Mouse (Mus musculus) myocyte (in vitro differentiated cells): ENCODE data around the gene Prkcb. TPM values are rescaled to one million over a fixed set of nuclear protein-coding genes. Genes with fewer than 3 reads are reported as not detected.

ENCODE experiments used
- H3K27me3 ChIP-seq: one replicate; pipeline ENCODE4 v1.6.1; 2011; ENCODE audit not compliant: control insufficient read depth, insufficient read depth, insufficient read length
- H3K36me3 ChIP-seq: one replicate; pipeline ENCODE4 v1.6.1; 2011; ENCODE audit not compliant: control insufficient read depth, insufficient read depth
- H3K4me2 ChIP-seq: one replicate; pipeline ENCODE4 v1.6.1; 2011; ENCODE audit warnings: low read depth, control low read depth
- H3K4me3 ChIP-seq: one replicate; pipeline ENCODE4 v1.5.1; 2011; ENCODE audit warnings: mild to moderate bottlenecking, control low read depth, moderate library complexity
- H3K79me2 ChIP-seq: one replicate; pipeline ENCODE4 v1.6.1; 2011; ENCODE audit not compliant: control insufficient read depth, insufficient read depth
- H3ac ChIP-seq: one replicate; pipeline ENCODE4 v1.6.1; 2011; ENCODE audit not compliant: control insufficient read depth, insufficient read length
- CEBPB ChIP-seq: IDR thresholded peaks from 2 replicates; pipeline ENCODE4 v1.6.1; 2011; ENCODE audit warnings: mild to moderate bottlenecking, moderate library complexity; ENCODE audit not compliant: poor library complexity, insufficient read depth, severe bottlenecking
- E2F4 ChIP-seq: IDR thresholded peaks from one replicate; pipeline ENCODE4 v1.6.1; 2011; ENCODE audit warnings: mild to moderate bottlenecking, control low read depth, moderate library complexity; ENCODE audit not compliant: insufficient read depth
- MAX ChIP-seq: IDR thresholded peaks from one replicate; pipeline ENCODE4 v1.6.1; 2011; ENCODE audit warnings: low read depth, mild to moderate bottlenecking, control low read depth
- MYOD1 ChIP-seq, 3 experiments: IDR thresholded peaks; one replicate each; pipeline ENCODE4 v1.6.1; 2011; ENCODE audit warnings: control low read depth in 2 of 3, low read depth in 2 of 3, mild to moderate bottlenecking in 2 of 3, moderate library complexity in 1 of 3; ENCODE audit not compliant: insufficient read length in 2 of 3, control insufficient read depth in 1 of 3
- MYOG ChIP-seq, 3 experiments: IDR thresholded peaks; one replicate each; pipeline ENCODE4 v1.6.1; 2011; ENCODE audit warnings: control low read depth in 2 of 3, low read depth in 2 of 3, mild to moderate bottlenecking in 2 of 3; ENCODE audit not compliant: insufficient read length in 2 of 3, control insufficient read depth in 1 of 3, insufficient read depth in 1 of 3
- POLR2A ChIP-seq: IDR thresholded peaks from one replicate; pipeline ENCODE4 v1.6.1; 2011; ENCODE audit warnings: low read depth, mild to moderate bottlenecking, control low read depth, moderate library complexity; ENCODE audit not compliant: insufficient read length
- POLR2AphosphoS2 ChIP-seq: IDR thresholded peaks from one replicate; pipeline ENCODE4 v1.6.1; 2011; ENCODE audit warnings: low read depth, control low read depth; ENCODE audit not compliant: insufficient read length
- REST ChIP-seq: IDR thresholded peaks from one replicate; pipeline ENCODE4 v1.6.1; 2011; ENCODE audit warnings: mild to moderate bottlenecking, control low read depth, moderate library complexity; ENCODE audit not compliant: insufficient read depth, insufficient read length
- SRF ChIP-seq: IDR thresholded peaks from one replicate; pipeline ENCODE4 v1.6.1; 2011; ENCODE audit warnings: low read depth; ENCODE audit not compliant: control insufficient read depth, insufficient read length
- TCF12 ChIP-seq: IDR thresholded peaks from one replicate; pipeline ENCODE4 v1.6.1; 2011; ENCODE audit warnings: mild to moderate bottlenecking, control low read depth; ENCODE audit not compliant: poor library complexity, insufficient read depth, severe bottlenecking
- TCF3 ChIP-seq: IDR thresholded peaks from one replicate; pipeline ENCODE4 v1.6.1; 2011; ENCODE audit warnings: low read depth, control low read depth; ENCODE audit not compliant: insufficient read length
- USF1 ChIP-seq: IDR thresholded peaks from one replicate; pipeline ENCODE4 v1.6.1; 2011; ENCODE audit warnings: low read depth, mild to moderate bottlenecking, control low read depth, moderate library complexity
- polyA plus RNA-seq: library from polyadenylated mRNA; unstranded; fragments of >200 nt; fragmentation: generic; extraction: Trizol; gene quantifications from one replicate; pipeline ENCODE4 v1.2.1, GENCODE M21; 2012; ENCODE audit warnings: missing spikeins

Gene Prkcb
- polyA plus RNA-seq, 1 experiment = 2.2 TPM

GRCm38 (mm10) chr7:122435561-122435960 lies 147.0 kb downstream of the Prkcb start:
- Histone ChIP-seq H3ac (no peak overlapping the region), H3K36me3 (no peaks in the 10 kb centered on the region), H3K4me3 (no peak overlapping the region), H3K27me3 (no peaks in the 10 kb centered on the region), H3K4me2 (no peak overlapping the region), H3K79me2 (no peaks in the 10 kb centered on the region)
- TF ChIP-seq TCF12 (no peak), MYOG (IDR thresholded peaks at IDR 0.05; ENCODE audit: control insufficient read depth in 1 of 3, insufficient read depth in 1 of 3, insufficient read length in 2 of 3, low read depth in 2 of 3) (no peak), POLR2AphosphoS2 (no peak)

GRCm38 (mm10) chr7:122437390-122437789 lies 148.8 kb downstream of the Prkcb start:
- TF ChIP-seq POLR2A (no peak), TCF12 (no peak), SRF (no peak)
- H3K4me3 ChIP-seq = no peak overlapping the region
- H3K4me2 ChIP-seq = no peak overlapping the region
- no peaks in the 10 kb centered on the region for H3K27me3 ChIP-seq
- H3ac ChIP-seq = no peak overlapping the region
- H3K36me3 ChIP-seq = no peaks in the 10 kb centered on the region
- H3K79me2 ChIP-seq = no peaks in the 10 kb centered on the region

GRCm38 (mm10) chr7:122445056-122445455 lies 156.5 kb downstream of the Prkcb start:
- no peaks in the 10 kb centered on the region for H3K79me2 ChIP-seq
- TF ChIP-seq MYOG (IDR thresholded peaks at IDR 0.05; ENCODE audit: control insufficient read depth in 1 of 3, insufficient read depth in 1 of 3, insufficient read length in 2 of 3, low read depth in 2 of 3) (no peak), POLR2A (no peak), MYOD1 (IDR thresholded peaks at IDR 0.05; ENCODE audit: control insufficient read depth in 1 of 3, insufficient read length in 2 of 3, low read depth in 2 of 3) (no peak), TCF3 (no peak), REST (no peak), E2F4 (no peak), TCF12 (no peak)
- no peaks in the 10 kb centered on the region for H3K27me3 ChIP-seq
- no peak overlapping the region for H3ac ChIP-seq
- no peak overlapping the region for H3K4me2 ChIP-seq
- H3K36me3 ChIP-seq = no peaks in the 10 kb centered on the region
- H3K4me3 ChIP-seq = no peak overlapping the region

- Histone ChIP-seq H3K79me2 (no peaks in the 10 kb centered on the region), H3K36me3 (no peaks in the 10 kb centered on the region), H3K27me3 (no peaks in the 10 kb centered on the region), H3K4me3 (no peak overlapping the region), H3ac (no peak overlapping the region), H3K4me2 (no peak overlapping the region)
- TF ChIP-seq E2F4 = no peak
- TF ChIP-seq CEBPB = no peak
- TF ChIP-seq TCF12 = no peak
- TF ChIP-seq POLR2A = no peak
- no peak for TF ChIP-seq MYOG (IDR thresholded peaks at IDR 0.05; ENCODE audit: control insufficient read depth in 1 of 3, insufficient read depth in 1 of 3, insufficient read length in 2 of 3, low read depth in 2 of 3)
- no peak for TF ChIP-seq MAX
- no peak for TF ChIP-seq USF1
- no peak for TF ChIP-seq POLR2AphosphoS2
- TF ChIP-seq TCF3 = no peak
- TF ChIP-seq REST = no peak
- TF ChIP-seq MYOD1 (IDR thresholded peaks at IDR 0.05; ENCODE audit: control insufficient read depth in 1 of 3, insufficient read length in 2 of 3, low read depth in 2 of 3) = no peak
- TF ChIP-seq SRF = no peak
Measured at GRCm38 (mm10) chr7:122452671-122453070, 164.1 kb downstream of the Prkcb start.

- Histone ChIP-seq H3K79me2 (no peaks in the 10 kb centered on the region), H3K4me2 (no peak overlapping the region)
- TF ChIP-seq MAX (no peak), SRF (no peak), E2F4 (no peak), MYOD1 (IDR thresholded peaks at IDR 0.05; ENCODE audit: control insufficient read depth in 1 of 3, insufficient read length in 2 of 3, low read depth in 2 of 3) (no peak), POLR2AphosphoS2 (no peak), TCF3 (no peak), POLR2A (no peak), TCF12 (no peak), USF1 (no peak), REST (no peak), CEBPB (no peak), MYOG (IDR thresholded peaks at IDR 0.05; ENCODE audit: control insufficient read depth in 1 of 3, insufficient read depth in 1 of 3, insufficient read length in 2 of 3, low read depth in 2 of 3) (no peak)
Measured at GRCm38 (mm10) chr7:122459203-122459965, 170.8 kb downstream of the Prkcb start.

More at GRCm38 (mm10) chr7:122459203-122459965, 170.8 kb downstream of the Prkcb start:
- Histone ChIP-seq H3K4me3 (no peak overlapping the region), H3ac (no peak overlapping the region), H3K27me3 (no peaks in the 10 kb centered on the region), H3K36me3 (no peaks in the 10 kb centered on the region)
